Mouse (Mus musculus): ENCODE results near the gene Gjc1.

The Gjc1 gene

DNA sequence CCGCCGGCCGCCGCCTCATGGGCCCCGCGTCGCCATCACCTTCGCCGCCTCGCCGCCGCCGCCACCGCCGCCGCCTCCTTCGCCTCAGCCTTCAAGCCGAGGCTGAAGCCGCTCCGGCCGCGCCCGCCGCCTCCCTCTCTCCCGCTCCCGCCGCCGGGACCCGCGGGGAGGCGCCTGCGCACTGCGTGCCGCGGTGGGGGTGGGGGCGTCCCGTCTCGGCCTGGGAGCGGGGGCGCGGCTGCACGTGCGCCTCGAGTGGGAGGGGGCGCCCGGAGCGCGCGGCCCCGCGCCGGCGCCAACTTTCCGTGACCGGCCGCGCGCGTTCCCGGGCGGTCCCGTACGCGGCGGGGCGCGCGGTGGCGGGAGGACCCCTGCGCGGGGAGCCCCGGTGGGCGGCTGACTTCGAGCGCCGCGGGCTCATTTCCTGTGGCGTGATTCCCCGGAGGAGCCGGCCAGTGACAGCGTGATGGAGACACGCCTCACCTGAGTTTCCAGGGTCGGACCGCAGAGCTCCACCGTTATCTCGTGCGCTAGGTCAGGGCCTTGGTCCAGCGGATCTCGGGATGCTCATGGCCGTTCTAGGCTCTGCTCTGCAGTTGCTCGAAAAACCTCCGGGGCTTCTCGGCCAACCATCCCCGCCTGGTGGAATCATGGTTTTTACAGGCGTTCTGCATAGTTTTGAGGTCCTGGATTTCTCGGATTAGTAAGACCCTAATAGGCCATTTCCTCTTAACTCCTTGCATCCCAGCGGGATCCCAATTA lies at the start of gene Gjc1:
Gjc1 (minus strand) TSS at position 680 of the 762 bp plus-strand sequence.
- in situ Hi-C loops (cut with MboI, MseI) = no loop called here

DNA sequence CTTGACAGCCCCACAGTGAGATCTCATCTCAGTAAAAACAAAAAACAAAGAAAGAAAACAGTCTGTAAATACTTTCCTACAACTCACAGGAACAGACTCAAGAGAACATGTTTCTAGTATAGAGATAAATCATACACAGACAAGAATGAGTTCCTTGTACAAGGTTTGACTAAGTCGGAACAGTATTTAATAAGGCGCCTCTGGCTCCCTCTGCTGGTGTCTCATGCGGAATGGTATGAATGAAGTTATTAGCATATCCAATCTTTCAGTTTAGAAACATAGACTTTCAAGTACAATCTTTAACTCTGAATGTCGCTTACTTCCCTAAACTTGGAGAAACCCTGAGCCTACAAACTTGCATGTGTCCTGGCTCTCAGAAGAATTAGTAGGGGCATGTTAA lies 44.8 kb upstream of the Gjc1 start:
- in situ Hi-C loops (cut with MboI, MseI) = loop anchor here (5.0 kb wide), 1 partner anchor 87 kb away; no protein-coding TSS in a partner anchor

DNA sequence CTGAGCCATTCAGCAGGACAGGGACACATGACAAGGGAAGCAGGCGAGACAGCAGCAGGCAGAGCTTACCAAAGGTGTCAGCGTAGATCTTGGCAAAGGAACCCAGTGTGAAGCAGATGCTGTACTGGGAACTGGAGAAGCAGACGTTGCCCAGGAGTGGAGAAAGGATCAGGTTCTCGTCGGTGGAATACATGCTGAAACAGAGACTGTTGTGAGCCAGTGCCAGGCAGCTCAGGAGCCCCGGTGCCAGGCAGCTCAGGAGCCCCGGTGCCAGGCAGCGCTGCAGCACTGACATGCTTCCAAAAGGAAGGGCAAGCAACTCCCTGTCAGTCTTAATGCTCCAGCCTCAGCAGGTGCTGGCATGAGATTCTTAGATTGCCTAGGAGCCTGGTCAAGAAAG lies 40.4 kb upstream of the Gjc1 start:
- in situ Hi-C loops (cut with MboI, MseI) = loop anchor here (5.0 kb wide), 1 partner anchor 83 kb away; no protein-coding TSS in a partner anchor

DNA sequence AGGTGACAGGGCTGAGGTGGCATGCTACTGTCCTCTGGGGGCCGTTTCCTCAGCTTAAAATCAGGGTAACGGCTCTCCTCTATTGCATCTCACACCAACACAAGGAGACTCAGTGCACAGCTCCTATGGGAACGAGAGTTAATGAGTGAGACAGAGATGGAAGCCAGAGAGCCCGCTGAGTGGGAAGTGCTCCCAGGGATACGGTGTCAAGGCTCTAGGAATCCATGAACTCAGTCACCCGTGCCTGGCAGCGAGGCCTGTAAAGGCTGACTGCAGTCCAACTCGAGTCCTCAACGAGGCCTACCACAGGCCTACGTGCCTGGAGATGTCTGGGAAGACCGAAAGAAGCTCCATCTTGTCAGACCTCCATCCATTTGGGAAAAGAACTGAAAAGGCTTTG lies 39.5 kb upstream of the Gjc1 start:
- in situ Hi-C loops (cut with MboI, MseI) = no loop called here

DNA sequence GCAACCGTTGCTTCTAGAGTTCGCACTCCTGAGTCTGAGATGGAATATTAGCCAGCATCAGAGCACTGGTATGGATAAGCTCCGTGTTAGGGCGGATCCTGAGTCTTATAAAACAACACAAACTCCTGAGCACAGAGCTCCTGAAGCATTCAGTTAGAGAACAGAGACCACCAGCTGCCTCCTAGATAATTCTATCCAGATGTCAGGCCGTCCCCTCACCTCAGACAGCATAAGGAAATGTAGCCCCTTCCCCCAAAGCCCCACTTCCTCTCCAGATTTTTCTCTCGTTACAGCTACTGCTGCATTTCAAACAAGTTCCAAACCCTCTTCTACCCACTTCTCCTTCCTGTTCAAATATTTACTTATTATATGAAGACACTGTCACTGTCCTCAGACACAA lies 36.4 kb upstream of the Gjc1 start:
- in situ Hi-C loops (cut with MboI, MseI) = no loop called here

DNA sequence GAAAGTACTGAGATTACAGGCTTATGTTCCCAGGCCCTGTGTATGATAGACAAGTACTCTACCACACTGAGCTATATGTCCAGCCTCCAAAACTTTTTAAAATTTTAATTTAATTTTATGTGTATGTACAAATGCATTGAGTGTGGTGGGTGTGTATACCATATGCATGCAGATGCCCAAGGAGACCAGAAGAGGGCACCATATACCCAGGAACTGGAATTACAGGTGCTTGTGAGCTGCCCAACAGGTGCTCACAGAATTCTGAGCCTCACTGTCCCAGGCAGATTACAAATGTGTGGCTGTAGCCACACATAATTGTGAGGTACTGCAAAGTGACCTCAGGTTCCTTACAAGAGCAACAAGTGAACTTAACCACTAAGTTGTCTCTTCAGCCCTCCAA lies 34.3 kb upstream of the Gjc1 start:
- in situ Hi-C loops (cut with MboI, MseI) = no loop called here

DNA sequence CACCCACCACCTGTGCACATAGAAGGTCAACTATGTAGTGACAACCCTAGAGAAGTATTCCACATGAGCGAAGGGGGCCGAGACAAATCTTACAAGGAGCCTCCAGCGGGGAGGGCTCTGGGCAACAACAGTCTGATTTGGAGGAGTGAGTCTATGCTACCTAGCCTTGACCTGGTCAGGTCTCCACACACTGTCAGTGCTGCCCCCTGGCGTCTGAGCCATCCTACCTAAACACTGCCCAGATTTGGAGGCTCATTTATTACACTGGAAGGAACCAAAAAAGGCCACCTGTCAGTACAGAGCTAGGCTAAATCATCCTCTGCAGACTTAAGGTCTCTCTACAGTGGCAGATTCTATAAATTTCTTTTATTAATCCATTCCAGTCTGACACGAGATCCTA lies 32.4 kb upstream of the Gjc1 start:
- in situ Hi-C loops (cut with MboI, MseI) = no loop called here

DNA sequence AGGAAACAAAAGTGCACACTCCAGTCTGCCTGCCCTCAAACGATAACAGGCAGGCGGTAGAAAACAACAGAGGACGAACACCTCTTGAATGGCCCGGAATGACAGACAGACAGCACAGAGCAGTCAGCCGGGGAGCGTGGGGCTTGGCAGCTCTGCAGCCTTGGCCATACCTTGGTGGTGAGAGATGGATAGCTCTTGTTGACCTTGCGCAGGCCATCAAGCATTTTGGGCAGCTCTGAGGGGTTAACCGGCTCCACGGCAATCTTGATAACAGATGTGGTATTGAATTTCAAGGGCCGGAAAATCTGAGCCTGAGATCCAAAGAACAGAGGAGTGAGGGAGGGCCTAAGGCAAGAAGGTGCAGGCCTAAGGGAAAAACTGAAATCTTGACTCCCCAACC lies 26.4 kb upstream of the Gjc1 start:
- in situ Hi-C loops (cut with MboI, MseI) = no loop called here

DNA sequence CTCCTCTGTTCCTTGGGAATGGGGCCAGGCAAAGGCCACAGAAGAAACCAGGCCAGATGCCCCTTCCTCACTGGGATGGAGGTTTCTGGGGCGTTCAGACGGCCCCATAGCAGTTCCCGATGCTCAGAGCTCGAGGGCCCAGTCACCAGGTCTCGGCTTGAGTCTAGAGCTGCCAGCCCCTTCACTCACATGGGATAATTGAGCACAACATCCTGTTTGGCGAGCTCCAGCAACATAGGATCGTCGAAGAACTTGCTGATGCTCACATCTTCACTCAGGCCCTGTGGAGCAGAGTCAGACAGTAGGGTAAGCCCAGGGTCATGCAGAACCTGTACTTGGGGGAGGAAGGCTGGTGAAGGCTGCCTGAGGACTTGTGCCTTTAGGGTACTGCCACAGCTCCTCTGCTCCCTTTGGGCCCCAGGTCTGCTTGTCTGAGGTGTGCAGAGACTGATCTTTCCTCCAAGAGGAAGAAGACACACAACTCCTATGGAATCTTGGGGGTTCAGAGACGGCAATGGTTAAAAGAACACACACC lies 19.2 kb upstream of the Gjc1 start:
- in situ Hi-C loops (cut with MboI, MseI) = no loop called here

DNA sequence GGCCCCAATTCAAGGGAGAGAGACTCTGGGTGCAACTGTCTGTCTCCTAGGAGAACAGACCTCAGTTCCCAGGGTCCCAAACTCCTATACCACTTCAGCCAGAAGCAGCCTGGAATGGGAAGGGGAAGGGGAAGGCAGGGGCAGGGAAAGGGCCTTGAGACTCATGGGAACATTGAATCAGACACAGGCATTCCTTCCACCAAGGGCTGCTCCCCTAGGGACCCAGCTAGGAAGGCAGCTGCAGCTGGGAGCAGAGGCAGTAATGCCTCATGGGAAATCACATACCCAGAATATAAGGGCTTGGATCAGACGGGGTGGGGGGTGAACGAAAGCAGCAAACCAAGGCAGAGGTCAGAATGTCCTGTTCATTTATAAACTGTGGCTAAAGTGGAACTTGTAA lies 18.6 kb upstream of the Gjc1 start:
- in situ Hi-C loops (cut with MboI, MseI) = no loop called here

DNA sequence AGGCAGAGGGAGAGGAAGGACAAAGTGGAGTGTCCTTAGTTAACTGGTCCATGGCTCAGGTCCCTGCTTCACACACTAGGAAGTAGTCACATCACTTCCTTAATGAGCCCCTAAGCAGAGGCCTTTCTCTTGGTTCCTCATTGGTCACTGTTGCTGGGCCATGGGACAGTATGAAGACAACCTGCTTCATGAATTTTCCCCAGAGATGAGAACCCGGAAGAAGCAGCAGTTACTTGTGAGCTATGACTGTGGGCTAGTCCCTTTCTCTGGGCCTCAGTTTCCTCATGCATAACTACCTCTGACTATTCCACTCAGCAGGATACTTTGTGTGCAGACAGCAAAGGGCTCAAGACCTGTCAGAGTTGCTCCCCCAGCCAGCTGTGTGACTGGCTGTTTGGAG lies 17.9 kb upstream of the Gjc1 start:
- in situ Hi-C loops (cut with MboI, MseI) = no loop called here

DNA sequence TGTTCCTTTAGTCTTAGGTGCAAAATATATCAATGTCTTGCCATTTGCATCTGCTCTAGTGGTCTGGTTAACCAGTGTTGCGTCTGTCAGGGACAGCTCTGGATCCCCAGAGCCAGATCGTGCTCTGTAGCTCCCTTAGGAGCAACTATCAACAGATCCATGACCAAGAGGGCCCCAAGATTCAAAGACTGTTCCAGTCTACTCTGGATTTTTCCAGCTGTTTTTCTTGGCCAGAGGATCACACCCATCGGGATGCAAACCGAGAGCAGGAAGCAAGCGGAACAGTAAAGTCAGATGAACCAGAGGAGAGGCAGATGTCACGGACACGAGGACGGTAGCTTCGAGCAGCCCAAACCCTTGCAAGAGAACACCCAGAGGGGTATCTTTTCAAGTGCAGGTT lies 16.6 kb upstream of the Gjc1 start:
- in situ Hi-C loops (cut with MboI, MseI) = no loop called here

DNA sequence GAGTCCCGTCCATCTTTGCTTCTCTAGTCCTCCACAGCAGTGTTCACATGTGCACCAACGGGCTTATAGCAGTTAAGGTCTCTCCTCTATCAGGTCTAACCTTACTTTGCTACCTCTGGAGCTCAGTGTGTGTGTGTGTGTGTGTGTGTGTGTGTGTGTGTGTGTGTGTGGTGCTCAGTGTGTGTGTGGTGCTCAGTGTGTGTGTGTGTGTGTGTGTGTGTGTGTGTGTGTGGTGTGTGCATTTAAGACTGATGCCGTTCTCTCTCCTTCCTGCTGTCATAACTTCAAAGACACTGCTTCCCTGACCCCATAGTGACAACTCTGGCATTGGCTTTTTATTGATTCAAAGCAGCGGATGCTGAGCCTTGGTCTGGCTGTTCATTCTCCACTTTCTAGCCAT lies 16.0 kb upstream of the Gjc1 start, which contains the start of gene Higd1b:
Higd1b (plus strand) TSS at position 301 of the 400 bp plus-strand sequence.
- in situ Hi-C loops (cut with MboI, MseI) = no loop called here

DNA sequence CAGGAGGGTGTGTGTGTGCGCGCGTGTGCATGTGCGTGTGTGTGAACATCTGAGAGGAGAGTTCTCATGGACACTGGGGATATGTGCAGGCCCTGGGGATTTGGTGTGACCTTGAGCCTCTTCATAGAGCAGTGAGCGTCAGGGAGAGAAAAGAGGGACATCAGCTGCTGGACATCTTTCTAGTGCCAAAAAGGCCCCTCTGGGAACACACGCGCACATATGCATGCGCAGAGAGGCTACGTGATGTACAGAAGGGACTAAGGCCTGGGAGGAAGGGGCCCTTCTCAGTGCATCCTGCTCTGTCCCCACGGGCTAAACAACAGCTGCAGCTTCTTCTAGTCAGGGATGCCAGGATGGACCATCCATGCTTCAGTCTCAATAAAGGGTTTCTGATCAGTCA lies 14.7 kb upstream of the Gjc1 start:
- in situ Hi-C loops (cut with MboI, MseI) = no loop called here

DNA sequence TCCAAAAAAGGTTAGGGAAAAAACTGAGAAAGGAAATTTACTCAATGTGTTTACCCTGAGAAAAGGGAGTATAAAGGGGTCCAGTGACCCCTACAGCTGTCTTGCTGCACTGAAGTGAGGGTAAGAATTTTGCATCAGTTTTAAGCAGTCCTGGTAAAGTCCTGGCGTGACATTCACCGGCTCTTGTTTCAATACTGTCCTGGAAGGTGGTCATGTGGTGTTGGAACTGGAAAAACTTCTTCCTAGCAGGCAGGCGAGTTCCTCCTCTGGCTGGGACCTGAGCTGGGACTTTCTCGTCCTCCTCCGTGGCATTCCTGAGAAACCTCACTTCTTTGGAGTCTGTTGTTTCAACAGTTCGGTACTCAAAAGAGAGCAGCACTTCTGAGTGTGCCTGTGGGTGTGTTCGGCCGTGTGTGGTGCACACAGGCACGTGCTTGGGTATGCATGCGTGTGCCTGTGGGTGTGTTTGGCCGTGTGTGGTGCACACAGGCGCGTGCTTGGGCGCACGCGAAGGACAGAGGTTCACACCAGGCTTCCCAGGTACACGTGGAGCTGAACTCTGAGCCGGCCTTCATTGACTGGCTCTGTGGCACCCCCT lies 13.3 kb upstream of the Gjc1 start:
- in situ Hi-C loops (cut with MboI, MseI) = no loop called here

DNA sequence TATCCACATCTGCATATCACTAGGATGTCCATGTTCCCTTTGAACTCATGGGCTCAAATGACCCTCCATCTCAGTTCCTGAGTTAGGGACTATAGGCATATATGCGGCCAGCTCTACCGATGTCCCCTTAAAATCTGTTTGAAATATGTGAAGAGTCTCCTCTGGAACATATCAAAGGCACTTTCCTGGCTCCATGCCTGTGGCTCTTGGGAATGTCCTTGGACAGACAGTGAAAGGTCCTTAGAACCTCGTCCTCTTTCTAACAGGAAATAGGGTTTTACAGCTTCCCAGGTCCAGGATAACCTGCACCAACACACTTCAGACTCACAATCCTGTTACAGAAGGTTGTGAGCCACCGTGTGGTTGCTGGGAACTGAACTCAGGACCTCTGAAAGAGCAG lies 10.8 kb upstream of the Gjc1 start:
- in situ Hi-C loops (cut with MboI, MseI) = no loop called here

DNA sequence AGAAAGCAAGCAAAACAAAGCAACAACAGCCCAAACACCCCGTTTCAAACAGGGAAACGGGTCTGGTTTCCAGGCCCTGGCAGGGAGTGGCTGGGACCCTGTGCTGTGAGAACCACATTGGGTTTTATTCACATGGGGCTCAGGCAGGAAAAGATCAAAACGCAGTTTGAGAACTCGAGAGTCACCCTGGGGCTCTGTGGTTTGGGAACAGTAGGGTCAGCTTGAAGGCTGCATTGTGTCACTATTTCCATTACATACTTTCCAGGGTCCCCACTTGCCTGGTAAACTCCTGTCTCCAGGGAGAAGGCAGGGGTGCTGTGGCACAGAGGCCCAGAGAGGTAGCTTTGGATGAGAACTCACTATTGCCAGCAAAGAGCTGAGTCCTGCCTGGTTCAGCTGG lies 7.6 kb upstream of the Gjc1 start:
- in situ Hi-C loops (cut with MboI, MseI) = no loop called here

DNA sequence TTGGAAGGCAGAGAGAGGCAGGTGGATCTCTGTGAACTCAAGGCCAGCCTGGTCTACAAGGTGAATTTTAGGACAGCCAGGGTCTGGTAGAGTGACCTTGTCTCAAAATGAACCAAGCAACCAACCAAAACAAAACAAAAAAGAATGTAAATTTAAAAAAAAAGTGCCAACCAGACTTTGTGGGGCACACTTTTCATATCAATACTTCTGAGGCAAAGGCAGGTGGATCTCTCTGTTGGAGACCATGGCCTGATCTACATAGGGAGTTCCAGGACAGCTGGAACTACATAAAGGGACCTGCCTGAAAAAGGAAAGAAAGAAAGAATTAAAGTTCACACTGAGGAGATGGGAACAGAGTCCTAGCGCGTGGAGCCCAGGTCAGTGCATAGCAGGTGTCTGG lies 7.0 kb upstream of the Gjc1 start:
- in situ Hi-C loops (cut with MboI, MseI) = no loop called here

DNA sequence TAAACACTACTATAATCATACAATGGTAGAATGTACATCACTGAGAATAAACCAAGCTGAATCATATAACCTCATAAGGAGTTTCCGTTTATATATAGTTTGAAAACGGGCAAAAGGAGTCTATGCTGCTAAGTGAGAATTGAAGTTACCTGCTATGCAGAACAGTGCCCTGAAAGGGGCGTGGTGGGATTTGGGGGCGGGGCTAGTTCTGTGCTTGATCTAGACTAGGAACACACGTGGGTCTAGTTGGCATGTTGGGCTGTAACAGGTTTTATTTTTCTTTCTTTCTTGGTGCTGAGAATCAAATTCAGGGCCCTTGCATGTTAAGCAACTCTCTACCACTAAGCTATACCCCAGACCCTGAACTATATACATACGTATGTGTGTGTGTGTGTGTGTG lies 1.7 kb upstream of the Gjc1 start:
- in situ Hi-C loops (cut with MboI, MseI) = no loop called here

DNA sequence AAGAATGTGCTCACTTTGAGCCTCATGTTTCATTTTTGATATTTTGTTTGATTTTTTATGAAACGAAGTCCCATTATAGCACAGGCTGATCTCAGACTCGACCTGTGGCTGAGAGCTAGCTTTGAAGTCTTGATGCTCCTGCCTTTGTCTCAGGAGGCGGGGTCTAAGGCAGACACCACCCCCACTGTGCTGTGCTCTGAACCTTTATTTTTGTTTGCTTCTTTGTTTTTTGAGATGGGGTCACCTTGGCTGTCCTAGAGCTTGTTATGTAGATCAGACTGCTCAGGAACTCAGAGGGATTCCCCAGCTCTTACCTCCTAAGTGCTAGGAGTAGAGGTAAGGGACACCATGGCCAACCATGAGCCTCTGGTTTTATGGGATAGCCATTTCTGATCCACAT lies 932 bp upstream of the Gjc1 start:
- in situ Hi-C loops (cut with MboI, MseI) = no loop called here

DNA sequence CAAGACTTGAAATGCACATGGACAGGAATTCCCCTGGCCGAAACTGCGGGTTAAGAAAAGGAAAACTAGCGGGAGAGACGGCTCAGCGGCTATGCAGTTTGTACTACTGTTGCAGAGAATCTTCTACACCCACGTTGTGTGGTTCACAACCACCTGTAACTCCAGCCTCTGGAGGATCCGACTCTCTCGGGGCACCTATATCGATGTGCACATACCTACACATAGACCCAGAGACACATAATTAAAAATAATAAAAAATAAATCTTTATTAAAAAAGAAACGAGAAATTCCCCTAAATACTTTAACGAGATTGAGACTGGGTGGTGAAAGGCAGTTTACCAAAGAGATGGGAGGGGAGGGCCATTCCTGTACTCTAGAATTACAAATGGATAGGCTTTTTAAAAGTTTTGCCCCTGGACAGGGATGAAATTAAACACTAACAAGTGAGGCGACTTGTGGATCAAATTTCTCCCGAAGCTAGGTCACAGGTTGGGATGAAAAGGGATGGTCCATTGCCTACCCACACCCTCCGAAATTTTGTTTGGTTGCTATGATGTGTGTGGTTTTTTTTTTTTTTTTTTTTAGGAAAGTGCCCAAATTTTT lies 384 bp upstream of the Gjc1 start:
- in situ Hi-C loops (cut with MboI, MseI) = no loop called here

DNA sequence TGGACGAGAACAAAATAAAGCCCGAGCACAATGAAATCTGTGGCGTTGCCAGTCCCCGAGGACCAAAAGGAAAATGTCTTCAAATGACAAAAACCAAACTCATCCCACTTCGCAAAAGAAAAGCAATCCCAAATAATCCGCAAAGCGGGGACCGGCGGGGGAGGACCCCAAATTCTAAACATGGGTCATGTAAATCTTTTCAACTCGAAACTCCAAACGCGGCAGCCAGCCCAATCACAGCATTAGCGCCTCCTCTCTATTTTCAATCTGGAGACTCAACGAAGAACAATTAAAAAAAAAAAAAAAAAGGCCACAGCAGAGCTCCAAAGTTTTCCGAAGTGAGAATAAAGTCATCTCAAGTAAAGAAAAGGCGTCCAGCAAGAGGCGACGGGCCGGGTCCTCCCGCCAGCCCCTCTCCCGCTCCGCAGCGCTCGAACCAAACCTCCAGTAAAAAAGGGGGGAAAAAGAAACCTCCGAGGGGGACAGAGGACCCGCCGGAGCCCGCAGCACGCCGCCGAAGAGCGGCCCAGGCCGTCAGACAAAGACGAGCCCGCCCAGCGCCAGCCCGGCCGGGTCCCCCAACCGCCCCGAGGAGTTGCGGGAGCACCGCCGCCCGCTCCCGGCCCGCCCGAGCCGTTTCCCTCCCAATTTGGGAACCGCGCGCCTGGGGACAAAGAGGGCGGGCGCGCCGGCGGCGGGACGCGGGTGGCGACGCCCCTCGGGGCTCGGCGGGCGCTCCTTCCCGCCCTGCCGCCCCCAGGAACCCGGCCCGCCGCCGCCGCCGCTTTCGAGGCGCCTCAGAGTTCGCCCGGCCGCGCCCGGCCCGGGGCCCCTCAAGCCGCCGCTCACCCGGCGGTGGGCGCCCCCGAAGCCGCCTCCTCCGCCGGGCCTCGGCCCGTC lies 1.1 kb downstream of the Gjc1 start:
- in situ Hi-C loops (cut with MboI, MseI) = no loop called here

Measured in T-helper 1 cell (primary cell).